Mouse (Mus musculus) stomach, postnatal 0 days (tissue): Measurements from ENCODE around the gene Pard6a. TPM values are rescaled to one million over a fixed set of nuclear protein-coding genes. Genes with fewer than 3 reads are reported as not detected.

Source experiments
- ATAC-seq: fragments of 200-750 bp; cut with Nextera tagmentation; 2 replicates; pipeline ENCODE4 v1.8.0; 2017; ENCODE audit not compliant: low FRiP score, low TSS enrichment
- DNase-seq: peaks from one replicate; pipeline ENCODE4 v3.0.0-alpha.2; 2016; ENCODE audit warnings: low spot score
- H3K27ac ChIP-seq: fragments of 300-500 bp; sonication (generic); replicated peaks from 2 replicates; pipeline ENCODE4 v1.5.1; 2014; ENCODE audit warnings: mild to moderate bottlenecking, control low read depth
- H3K27me3 ChIP-seq: fragments of 300-500 bp; sonication (generic); 2 replicates; pipeline ENCODE4 v1.6.1; 2014; ENCODE audit warnings: low read length; ENCODE audit not compliant: control insufficient read depth, insufficient read depth
- H3K36me3 ChIP-seq: fragments of 300-500 bp; sonication (generic); 2 replicates; pipeline ENCODE4 v1.6.1; 2014; ENCODE audit warnings: low read length, mixed read lengths; ENCODE audit not compliant: control insufficient read depth, insufficient read depth
- H3K4me1 ChIP-seq: fragments of 300-500 bp; sonication (generic); replicated peaks from 2 replicates; pipeline ENCODE4 v1.6.1; 2014; ENCODE audit warnings: antibody characterized with exemption; ENCODE audit not compliant: control insufficient read depth, insufficient read depth
- H3K4me2 ChIP-seq: fragments of 300-500 bp; sonication (generic); replicated peaks from 2 replicates; pipeline ENCODE4 v1.6.1; 2014; ENCODE audit warnings: low read depth, mild to moderate bottlenecking, control low read depth, moderate library complexity
- H3K4me3 ChIP-seq: fragments of 300-500 bp; sonication (generic); 2 replicates; pipeline ENCODE4 v1.5.1; 2014; ENCODE audit warnings: low read depth, low read length, control low read depth
- H3K9ac ChIP-seq: fragments of 300-500 bp; sonication (generic); 2 replicates; pipeline ENCODE4 v1.6.1; 2014; ENCODE audit warnings: mild to moderate bottlenecking, low read length, control low read depth, mixed read lengths
- H3K9me3 ChIP-seq: fragments of 300-500 bp; sonication (generic); 2 replicates; pipeline ENCODE4 v1.6.1; 2016; ENCODE audit warnings: low read length; ENCODE audit not compliant: control insufficient read depth
- CTCF ChIP-seq: IDR thresholded peaks from 2 replicates; pipeline ENCODE4 v1.5.1; 2016; ENCODE audit warnings: antibody characterized with exemption, low read depth, mild to moderate bottlenecking, moderate library complexity
- EP300 ChIP-seq: optimal IDR thresholded peaks from 2 replicates; pipeline ENCODE3; 2016; ENCODE audit warnings: antibody characterized with exemption
- WGBS: fragments of 180-500 bp; shearing (Covaris S2); extraction: QIAGEN DNeasy Blood & Tissue Kit; methylation state at CpG from one replicate; pipeline ENCODE4 v1.1.7; 2014; 5-methylcytosine and 5-hydroxymethylcytosine counted together
- polyA plus RNA-seq: library from polyadenylated mRNA; unstranded; fragments of >200 nt; fragmentation: Nextera tagmentation; extraction: Ambion mirVana; gene quantifications from 2 replicates; pipeline ENCODE4 v1.2.1, GENCODE M21; 2015

The Pard6a gene
- polyA plus RNA-seq, 1 experiment from 2014 or later, result 12.4 TPM

GRCm38 (mm10) chr8:105698734-105699133 lies 2.2 kb upstream of the Pard6a start:
- no peak overlapping the region for H3K9ac ChIP-seq
- WGBS, result 93% methylated on average over 5 of the region's 5 CpGs
- DNase-seq (no peak), ATAC-seq (no peak)
- no peak overlapping the region for H3K4me2 ChIP-seq
- TF ChIP-seq EP300 (no peak), CTCF (no peak)
- peaks cover 7% of the 10 kb centered on the region; the same call in 1 of the 2 replicates for H3K4me1 ChIP-seq
- H3K4me3 ChIP-seq, result no peak overlapping the region
- H3K27ac ChIP-seq, result no peak overlapping the region
- no peaks in the 10 kb centered on the region for H3K27me3 ChIP-seq
- peaks cover 8% of the 10 kb centered on the region; the same call in 1 of the 2 replicates for H3K36me3 ChIP-seq
- H3K9me3 ChIP-seq, result no peaks in the 10 kb centered on the region

- TF ChIP-seq EP300, result no peak
- TF ChIP-seq CTCF, result no peak
- Histone ChIP-seq H3K4me2 (peak overlapping the region; percentile 87), H3K36me3 (peaks cover 12% of the 10 kb centered on the region), H3K9ac (peak overlapping the region; percentile 66), H3K27me3 (no peaks in the 10 kb centered on the region), H3K9me3 (no peaks in the 10 kb centered on the region), H3K27ac (no peak overlapping the region), H3K4me1 (peaks cover 7% of the 10 kb centered on the region; the same call in 1 of the 2 replicates), H3K4me3 (no peak overlapping the region; the same call in 1 of the 2 replicates)
- 92% methylated on average over 11 of the region's 11 CpGs for WGBS
- ATAC-seq (no peak), DNase-seq (no peak)
These were observed 1.3 kb upstream of the Pard6a start for GRCm38 (mm10) chr8:105699488-105700215.

- H3K4me1 ChIP-seq, result peaks cover 7% of the 10 kb centered on the region; the same call in 1 of the 2 replicates
- peak overlapping the region; percentile 89 for H3K27ac ChIP-seq
- H3K4me2 ChIP-seq, result peak overlapping the region; percentile 87
- peak overlapping the region; percentile 69 for H3K4me3 ChIP-seq
- H3K9me3 ChIP-seq, result no peaks in the 10 kb centered on the region
- no peak for DNase-seq
- WGBS, result under 1% methylated on average over 21 of the region's 21 CpGs
- H3K36me3 ChIP-seq, result peaks cover 12% of the 10 kb centered on the region
- peak overlapping the region; percentile 66 for H3K9ac ChIP-seq
- no peak for TF ChIP-seq CTCF
- TF ChIP-seq EP300, result no peak
- no peaks in the 10 kb centered on the region for H3K27me3 ChIP-seq
- ATAC-seq, result peak; percentile 34
These were observed 382 bp upstream of the Pard6a start for GRCm38 (mm10) chr8:105700566-105700965.

- 41% methylated on average over 18 of the region's 18 CpGs for WGBS
- peaks cover 12% of the 10 kb centered on the region for H3K36me3 ChIP-seq
- DNase-seq (no peak), ATAC-seq (no peak)
- H3K4me3 ChIP-seq, result peak overlapping the region; percentile 69
- peak overlapping the region; percentile 14; the same call in 1 of the 2 replicates for H3K9ac ChIP-seq
- H3K9me3 ChIP-seq, result no peaks in the 10 kb centered on the region
- TF ChIP-seq EP300, result no peak
- TF ChIP-seq CTCF, result no peak
- H3K4me2 ChIP-seq, result peak overlapping the region; percentile 87
- H3K27ac ChIP-seq, result peak overlapping the region; percentile 37; the same call in 1 of the 2 replicates
- H3K27me3 ChIP-seq, result no peaks in the 10 kb centered on the region
- H3K4me1 ChIP-seq, result peaks cover 7% of the 10 kb centered on the region; the same call in 1 of the 2 replicates
These were observed 1.1 kb downstream of the Pard6a start for GRCm38 (mm10) chr8:105702001-105702401.

- Histone ChIP-seq H3K4me1 (peaks cover 7% of the 10 kb centered on the region; the same call in 1 of the 2 replicates), H3K4me2 (no peak overlapping the region), H3K9ac (no peak overlapping the region), H3K27me3 (no peaks in the 10 kb centered on the region), H3K36me3 (peaks cover 12% of the 10 kb centered on the region), H3K27ac (no peak overlapping the region), H3K9me3 (no peaks in the 10 kb centered on the region), H3K4me3 (no peak overlapping the region)
- WGBS, result 91% methylated on average over 24 of the region's 24 CpGs
- no peak for TF ChIP-seq CTCF
- no peak for TF ChIP-seq EP300
- no peak for ATAC-seq
- DNase-seq, result no peak
These were observed 1.9 kb downstream of the Pard6a start for GRCm38 (mm10) chr8:105702731-105703415.
